Mouse (Mus musculus): Measurements from ENCODE around the gene Sdhaf2. TPM values are rescaled to one million over a fixed set of nuclear protein-coding genes. Genes with fewer than 3 reads are reported as not detected.
A peak's percentile ranks its signal among the peaks of the same experiment; 100 is the strongest.

Gene Sdhaf2
- total RNA-seq, 1 experiment from 2014 or later: 55.7 TPM

GRCm38 (mm10) chr19:10497512-10498160 is 28.3 kb downstream of the Sdhaf2 start:
- peak; percentile 52 for DNase-seq

- no peak for DNase-seq
Observed at GRCm38 (mm10) chr19:10496976-10497375, 29.0 kb downstream of the Sdhaf2 start.

GRCm38 (mm10) chr19:10495670-10496069 is 30.3 kb downstream of the Sdhaf2 start:
- DNase-seq: peak; percentile 53

- peak; percentile 71 for DNase-seq
Observed at GRCm38 (mm10) chr19:10486264-10486738, 39.6 kb downstream of the Sdhaf2 start.

- DNase-seq: no peak
Observed at GRCm38 (mm10) chr19:10482703-10483102, 43.2 kb downstream of the Sdhaf2 start, which contains the start of gene Ppp1r32. Gene Ppp1r32 (minus strand): TSS chr19:10482928.

- DNase-seq: no peak
Observed at GRCm38 (mm10) chr19:10479541-10479940, 46.4 kb downstream of the Sdhaf2 start.

- DNase-seq: peak; percentile 27
Observed at GRCm38 (mm10) chr19:10473779-10474178, 52.2 kb downstream of the Sdhaf2 start.

GRCm38 (mm10) chr19:10472958-10473357 is 53.0 kb downstream of the Sdhaf2 start:
- DNase-seq: no peak

- peak; percentile 60 for DNase-seq
Observed at GRCm38 (mm10) chr19:10469171-10469658, 56.7 kb downstream of the Sdhaf2 start.

- no peak for DNase-seq
Observed at GRCm38 (mm10) chr19:10464427-10464826, 61.5 kb downstream of the Sdhaf2 start.

- DNase-seq: no peak
Observed at GRCm38 (mm10) chr19:10461584-10461983, 64.4 kb downstream of the Sdhaf2 start.

- no peak for DNase-seq
Observed at GRCm38 (mm10) chr19:10459907-10460306, 66.0 kb downstream of the Sdhaf2 start.

- peak; percentile 76 for DNase-seq
Observed at GRCm38 (mm10) chr19:10458096-10458495, 67.8 kb downstream of the Sdhaf2 start.

GRCm38 (mm10) chr19:10457484-10457800 is 68.5 kb downstream of the Sdhaf2 start:
- DNase-seq: peak; percentile 85

- peak; percentile 83 for DNase-seq
Observed at GRCm38 (mm10) chr19:10456752-10457483, 69.0 kb downstream of the Sdhaf2 start, which contains the start of gene Lrrc10b. Gene Lrrc10b (minus strand): TSS chr19:10457473.

GRCm38 (mm10) chr19:10455437-10455806 is 70.5 kb downstream of the Sdhaf2 start:
- DNase-seq: no peak

- peak; percentile 48 for DNase-seq
Observed at GRCm38 (mm10) chr19:10454718-10455436, 71.1 kb downstream of the Sdhaf2 start.

Other genes with a start within 250 kb of the Sdhaf2 start
- gene Dagla, start 221.3 kb downstream of the Sdhaf2 start, total RNA-seq (2021): 5.5 and 7.4 TPM in 2 replicates
- 23.9 and 24.1 TPM in 2 replicates for gene Syt7, start 137.1 kb downstream of the Sdhaf2 start, total RNA-seq (2021)
- gene Lrrc10b, start 68.7 kb downstream of the Sdhaf2 start, total RNA-seq (2021): 3.9 and 5.8 TPM in 2 replicates
- gene Ppp1r32, start 43.2 kb downstream of the Sdhaf2 start, total RNA-seq (2021): 0.53 and 0.63 TPM in 2 replicates
- gene Cpsf7, start 876 bp downstream of the Sdhaf2 start, total RNA-seq (2021): 52.9 and 67.6 TPM in 2 replicates
- gene Tmem216, start 30.1 kb upstream of the Sdhaf2 start, total RNA-seq (2021): 12.1 and 12.8 TPM in 2 replicates
- gene Cyb561a3, start 51.0 kb upstream of the Sdhaf2 start, total RNA-seq (2021): 19.0 and 21.2 TPM in 2 replicates
- 9.2 and 11.2 TPM in 2 replicates for gene Tmem138, start 51.2 kb upstream of the Sdhaf2 start, total RNA-seq (2021)
- gene Ddb1, start 79.2 kb upstream of the Sdhaf2 start, total RNA-seq (2021): 253 and 279 TPM in 2 replicates
- gene Tkfc, start 79.5 kb upstream of the Sdhaf2 start, total RNA-seq (2021): 20.1 and 29.6 TPM in 2 replicates
- gene Vwce, start 108.1 kb upstream of the Sdhaf2 start, total RNA-seq (2021): 1.2 and 2.2 TPM in 2 replicates
- gene Pga5, start 151.9 kb upstream of the Sdhaf2 start, total RNA-seq (2021): not detected in 2 replicates
- gene Vps37c, start 162.6 kb upstream of the Sdhaf2 start, total RNA-seq (2021): 19.1 and 23.6 TPM in 2 replicates
- gene Cd5, start 212.9 kb upstream of the Sdhaf2 start, total RNA-seq (2021): 1.3 and 8.7 TPM in 2 replicates